Mouse (Mus musculus) neutrophil, adult 5-6 weeks (primary cell): ENCODE measurements around the gene Arhgap8. TPM values are rescaled to one million over a fixed set of nuclear protein-coding genes. Genes with fewer than 3 reads are reported as not detected.
"Not testable (repeated sequence)": the region's sequence is repeated elsewhere in the genome, so short reads cannot be mapped to it uniquely, and the experiment has no call there.

Experiments
- ATAC-seq: fragments of 151-379, 151-347 bp; 2 replicates; pipeline ENCODE4 v1.8.0; 2017; ENCODE audit warnings: mild to moderate bottlenecking, moderate TSS enrichment; ENCODE audit not compliant: insufficient number of reproducible peaks, poor library complexity, low FRiP score, severe bottlenecking; ENCODE audit errors: extremely low read depth
- total RNA-seq: library from RNA; stranded (forward); fragments of 200-1000 nt; gene quantifications from 2 replicates; pipeline ENCODE4 v1.2.3, GENCODE M21; 2017

The Arhgap8 gene
- total RNA-seq, 1 experiment from 2014 or later = not detected

- ATAC-seq = no peak
These were observed 27.2 kb upstream of the Arhgap8 start for GRCm38 (mm10) chr15:84692645-84693044.

DNA sequence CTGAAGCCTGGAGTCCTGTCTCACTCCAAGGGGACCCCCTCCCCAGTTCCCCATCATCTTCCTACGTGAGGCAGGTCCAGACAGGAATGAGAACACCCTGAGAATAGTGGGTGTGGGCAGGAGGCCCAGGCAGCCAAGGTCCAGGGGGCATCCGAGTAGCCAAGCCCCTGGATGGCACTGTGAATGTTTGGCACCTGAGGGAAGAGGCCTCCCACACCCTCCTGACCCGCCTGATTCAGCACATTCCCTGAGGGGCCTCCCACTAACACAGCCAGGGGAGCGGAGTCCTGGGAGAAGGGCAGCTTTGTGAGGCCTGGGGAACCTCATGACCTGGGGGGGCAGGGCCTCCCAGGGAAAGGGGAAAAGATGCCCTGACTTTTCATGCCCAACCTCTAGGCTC is 23.8 kb upstream of the Arhgap8 start:
- no peak for ATAC-seq

- no peak for ATAC-seq
These were observed 22.2 kb upstream of the Arhgap8 start for GRCm38 (mm10) chr15:84697611-84698011.

- no peak for ATAC-seq
These were observed 21.7 kb upstream of the Arhgap8 start for GRCm38 (mm10) chr15:84698189-84698588.

DNA sequence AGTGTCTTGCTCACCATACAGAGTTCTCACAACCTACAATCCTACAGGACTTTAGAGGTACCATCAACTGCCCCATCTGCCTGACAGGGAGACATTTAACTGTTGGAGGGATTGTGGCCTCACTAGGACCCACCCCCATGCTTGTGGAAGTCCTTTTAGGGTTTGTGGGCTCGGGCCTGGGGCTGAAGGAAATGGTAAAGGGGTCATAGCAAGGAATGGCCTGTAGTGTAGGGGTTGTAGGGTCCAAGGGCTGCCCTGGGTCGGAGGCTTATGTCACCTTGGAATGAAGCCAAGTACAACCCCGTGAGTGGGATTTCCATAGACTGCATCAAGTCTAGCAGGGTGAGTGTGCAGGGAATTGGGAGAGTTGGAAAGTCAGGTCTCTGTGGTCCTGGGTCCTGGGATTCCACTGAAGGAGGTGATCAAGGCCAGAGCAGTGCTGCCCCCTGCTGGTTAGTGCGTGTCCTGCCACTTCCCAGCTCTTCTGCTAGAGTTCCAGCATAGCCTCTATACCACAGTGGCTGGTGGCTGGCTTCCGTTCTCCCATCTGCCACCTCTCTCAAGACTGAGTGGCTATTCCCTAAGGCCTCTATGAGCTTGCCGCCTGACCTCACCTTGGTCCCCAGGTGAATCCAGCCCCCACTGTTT is 19.6 kb upstream of the Arhgap8 start:
- ATAC-seq = peak; percentile 30; the same call in 1 of the 2 replicates

DNA sequence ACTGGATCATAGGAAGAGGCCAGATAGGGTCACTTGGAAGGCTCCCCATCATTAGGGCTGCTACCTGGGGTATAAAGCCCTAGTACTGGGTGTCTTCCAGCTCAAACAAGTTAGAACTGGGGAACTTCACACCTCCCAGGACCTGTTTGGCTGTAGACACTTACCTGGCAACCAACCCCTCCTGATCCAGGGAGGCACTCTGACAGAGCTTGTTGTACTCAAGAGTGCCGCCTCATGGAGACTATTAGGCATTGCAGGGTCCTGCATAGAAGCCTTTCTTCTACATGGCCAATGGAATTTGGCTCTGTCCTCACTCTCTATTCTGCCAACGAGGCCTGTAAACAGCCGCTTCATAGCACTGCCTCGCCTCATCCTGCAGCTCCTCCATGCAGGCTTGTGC is 17.9 kb upstream of the Arhgap8 start:
- peak; percentile 47 for ATAC-seq

DNA sequence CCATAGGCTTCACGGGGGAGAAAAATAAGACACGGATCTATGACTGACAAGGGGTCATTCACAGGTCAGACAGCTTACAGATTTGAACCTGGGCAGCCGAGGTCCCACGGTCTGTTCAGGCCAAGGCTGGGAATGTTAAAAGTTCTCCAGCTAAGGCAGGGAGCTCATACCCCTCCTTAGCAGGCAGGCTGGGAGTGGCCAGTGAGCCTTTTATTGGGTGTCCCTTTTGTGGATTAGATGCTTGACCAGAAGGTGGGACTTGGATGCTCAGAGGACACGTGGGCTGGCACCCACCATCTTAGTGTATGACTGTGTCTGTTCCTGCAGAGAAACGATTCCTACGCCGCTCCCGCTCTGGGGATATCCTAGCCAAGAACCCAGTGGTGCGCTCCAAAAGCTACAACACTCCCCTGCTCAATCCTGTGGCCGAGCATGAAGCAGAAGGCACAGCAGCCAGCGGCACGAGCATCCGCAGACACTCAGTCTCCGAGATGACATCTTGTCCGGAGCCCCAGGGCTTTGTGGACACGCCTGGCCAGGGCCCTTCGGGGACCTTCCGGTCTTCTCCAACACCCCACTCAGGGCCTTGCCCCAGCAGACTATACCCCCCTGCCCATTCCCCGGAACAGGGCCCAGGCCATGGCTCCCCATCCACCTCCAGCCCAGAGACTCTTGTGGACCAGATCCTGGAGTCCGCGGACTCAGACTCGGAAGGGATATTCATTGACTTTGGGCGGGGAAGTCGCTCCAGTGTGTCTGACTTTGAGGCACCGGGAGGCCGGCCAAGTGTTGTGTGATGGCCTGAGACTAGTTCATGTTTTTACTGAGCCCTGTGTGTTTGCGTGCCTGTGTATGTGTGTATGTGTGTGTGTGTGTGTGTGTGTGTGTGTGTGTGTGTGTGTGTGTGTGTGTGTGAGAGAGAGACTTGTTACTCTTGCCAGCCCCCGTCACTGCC is 17.2 kb upstream of the Arhgap8 start:
- ATAC-seq = no peak

DNA sequence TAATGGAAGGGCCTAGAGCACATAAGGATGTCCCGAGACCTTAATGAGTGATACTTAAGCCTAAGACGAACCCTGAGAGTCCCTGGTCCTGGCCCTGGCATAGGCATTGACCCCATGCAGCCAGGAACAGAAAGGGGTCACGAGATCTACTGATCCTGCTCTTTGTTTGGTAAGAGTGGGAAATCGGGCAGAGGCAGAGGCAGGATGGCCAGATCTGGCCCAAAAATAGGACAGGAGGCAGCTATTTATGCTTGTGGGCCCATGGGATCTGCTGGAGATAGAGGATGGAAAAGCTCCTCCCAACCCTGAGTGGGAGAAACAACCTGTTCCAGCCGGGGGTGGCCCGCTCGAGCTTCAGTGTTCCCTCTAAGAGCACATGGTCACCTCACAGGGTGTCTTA is 15.9 kb upstream of the Arhgap8 start:
- no peak for ATAC-seq

DNA sequence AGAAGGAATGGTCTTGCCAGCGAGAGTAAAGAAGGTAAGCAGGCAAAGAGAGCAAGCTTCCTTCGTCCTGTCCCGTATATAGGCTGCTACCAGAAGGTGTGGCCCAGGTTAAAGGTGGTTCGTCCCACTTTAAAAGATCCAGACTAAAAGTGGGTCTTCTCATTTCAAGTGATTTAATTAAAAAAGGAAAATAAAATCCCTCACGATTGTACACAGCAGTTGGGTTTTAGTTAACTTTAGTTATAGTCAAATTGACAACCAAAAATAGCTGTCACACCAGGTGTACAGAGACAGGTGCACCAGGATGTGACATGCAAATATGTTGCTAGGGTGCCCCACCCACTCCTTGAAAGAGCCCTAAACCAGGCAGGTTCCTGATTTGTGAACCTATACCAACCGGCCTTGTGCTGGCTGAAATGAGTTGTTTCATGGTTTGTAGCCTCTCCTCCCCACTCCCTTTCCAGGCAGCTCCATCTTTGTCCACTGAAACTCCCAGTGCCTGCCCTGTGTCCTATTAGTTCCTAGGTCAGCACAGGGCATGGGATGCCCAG is 14.4 kb upstream of the Arhgap8 start:
- ATAC-seq = peak; percentile 68; the same call in 1 of the 2 replicates

DNA sequence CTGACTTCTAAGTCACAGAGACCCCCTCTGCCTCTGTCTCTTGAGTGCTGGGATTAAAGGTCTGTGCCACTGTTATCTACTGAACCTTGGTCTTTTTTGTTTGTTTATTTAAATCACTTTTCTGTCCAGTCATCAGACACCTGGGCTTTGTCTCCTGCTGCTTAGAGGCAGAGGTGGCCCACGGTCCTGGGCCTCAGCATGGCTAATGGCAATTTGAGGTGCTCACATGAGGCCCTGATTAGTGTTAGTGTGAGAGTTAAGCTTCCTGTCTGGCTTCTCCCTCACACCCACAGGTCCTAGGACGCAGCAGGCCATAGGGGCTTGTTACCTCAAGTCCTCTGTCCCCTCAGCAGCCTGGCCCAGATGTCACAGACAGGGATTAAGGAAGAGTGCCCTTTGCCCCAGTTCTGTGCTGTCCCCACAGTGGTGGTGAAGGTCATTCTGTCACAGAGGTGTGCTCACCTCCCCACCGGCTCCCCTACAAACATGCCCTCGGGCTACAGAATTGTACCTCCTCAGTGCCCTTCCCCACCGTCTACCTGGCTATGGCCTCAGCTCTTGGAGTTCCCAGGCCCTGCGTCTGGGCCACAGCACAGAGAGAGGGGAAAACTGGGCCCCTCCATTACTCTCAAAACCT is 12.8 kb upstream of the Arhgap8 start:
- ATAC-seq = no peak

GRCm38 (mm10) chr15:84712566-84713405 is 7.1 kb upstream of the Arhgap8 start:
- no peak for ATAC-seq

- ATAC-seq = 0 out of 2 replicates have a peak, but pooled peaks have one; percentile 11
These were observed 5.1 kb upstream of the Arhgap8 start for GRCm38 (mm10) chr15:84714730-84715129.

DNA sequence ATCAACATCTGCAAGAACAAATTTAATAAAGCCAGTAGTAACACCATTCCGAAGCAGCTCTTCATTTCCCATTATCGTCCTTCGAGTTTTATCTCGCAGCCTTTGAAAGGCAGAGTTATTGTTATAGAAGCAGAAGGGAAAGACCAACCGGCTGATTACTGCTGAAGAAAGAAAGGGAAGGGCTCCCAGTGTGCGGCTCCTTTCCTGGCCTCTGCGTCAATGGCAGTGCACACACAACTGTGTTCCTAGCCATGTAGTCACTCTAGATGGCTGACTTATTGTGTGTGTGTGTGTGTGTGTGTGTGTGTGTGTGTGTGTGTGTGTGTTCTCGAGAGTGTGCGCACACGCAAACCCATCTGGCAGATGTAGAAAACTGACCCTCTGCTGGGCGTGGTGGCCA is 4.7 kb upstream of the Arhgap8 start:
- ATAC-seq = no peak

DNA sequence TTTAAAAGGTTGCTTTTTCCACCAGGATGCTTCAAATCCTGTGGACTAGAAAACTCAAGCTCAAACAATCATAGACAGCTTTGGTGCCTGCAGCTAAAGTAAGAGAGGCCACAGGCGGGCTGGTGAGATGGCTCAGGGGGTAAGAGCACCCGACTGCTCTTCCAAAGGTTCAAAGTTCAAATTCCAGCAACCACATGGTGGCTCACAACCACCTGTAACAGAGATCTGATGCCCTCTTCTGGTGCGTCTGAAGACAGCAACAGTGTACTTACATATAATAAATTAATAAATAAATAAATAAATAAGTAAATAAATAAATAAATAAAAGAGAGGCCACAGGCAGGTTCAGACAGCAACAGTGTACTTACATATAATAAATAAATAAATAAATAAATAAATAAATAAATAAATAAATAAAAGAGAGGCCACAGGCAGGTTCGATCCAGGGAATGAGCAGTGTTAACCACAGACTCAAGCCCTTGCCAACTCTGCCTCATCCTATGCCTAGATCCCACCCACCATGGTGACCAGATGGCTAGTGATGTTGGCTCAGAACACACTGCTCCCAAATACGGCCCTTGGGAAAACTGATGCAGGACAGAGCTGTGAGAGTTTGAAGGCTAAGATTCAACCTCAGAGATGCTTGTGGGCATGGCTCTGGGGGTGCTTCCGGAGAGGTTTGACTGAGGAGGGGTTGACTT is 2.1 kb upstream of the Arhgap8 start:
- ATAC-seq = not testable (repeated sequence)

- no peak for ATAC-seq
These were observed 1.1 kb upstream of the Arhgap8 start for GRCm38 (mm10) chr15:84718785-84719184.

- no peak for ATAC-seq
These were observed 696 bp downstream of the Arhgap8 start for GRCm38 (mm10) chr15:84720291-84721204.

- ATAC-seq = not testable (repeated sequence)
These were observed 3.8 kb downstream of the Arhgap8 start for GRCm38 (mm10) chr15:84723656-84724055.
